Mouse (Mus musculus) bone marrow, adult 2 months (tissue): ENCODE data around the gene Aph1a.

ENCODE experiments used
- CTCF ChIP-seq: fragments of 200-500 bp; IDR thresholded peaks from 2 replicates; pipeline ENCODE4 v1.5.1; 2011; ENCODE audit warnings: low read length, control low read depth; ENCODE audit not compliant: control insufficient read depth, insufficient read depth
- POLR2A ChIP-seq: fragments of 200-500 bp; IDR thresholded peaks from 2 replicates; pipeline ENCODE4 v1.6.1; 2011; ENCODE audit warnings: low read depth, mild to moderate bottlenecking, control low read depth, low read length, borderline replicate concordance; ENCODE audit not compliant: control insufficient read depth

- TF ChIP-seq POLR2A (no peak), CTCF (no peak)
Measured at GRCm38 (mm10) chr3:95892066-95893052, 1.4 kb upstream of the Aph1a start.
